Mouse (Mus musculus): ENCODE data around the gene Chil1. TPM values are rescaled to one million over a fixed set of nuclear protein-coding genes. Genes with fewer than 3 reads are reported as not detected.

Chil1 gene
- total and polyA plus RNA-seq, 3 experiments: 0.20 to 1.6 (median 1.1) TPM

- peak; percentile 67 for DNase-seq
These were observed 23.5 kb downstream of the Chil1 start for GRCm38 (mm10) chr1:134205296-134206018.

- no peak for DNase-seq
These were observed 24.1 kb downstream of the Chil1 start for GRCm38 (mm10) chr1:134206085-134206484.

GRCm38 (mm10) chr1:134210179-134210755, 28.3 kb downstream of the Chil1 start:
- no peak for DNase-seq

- no peak for DNase-seq
These were observed 29.1 kb downstream of the Chil1 start for GRCm38 (mm10) chr1:134211043-134211442.

GRCm38 (mm10) chr1:134211631-134212030, 29.7 kb downstream of the Chil1 start:
- no peak for DNase-seq

- peak; percentile 81 for DNase-seq
These were observed 30.4 kb downstream of the Chil1 start for GRCm38 (mm10) chr1:134212351-134212750.

GRCm38 (mm10) chr1:134213405-134213804, 31.4 kb downstream of the Chil1 start:
- no peak for DNase-seq

GRCm38 (mm10) chr1:134215059-134215458, 33.1 kb downstream of the Chil1 start:
- DNase-seq: no peak

GRCm38 (mm10) chr1:134215751-134216628, 34.0 kb downstream of the Chil1 start:
- peak; percentile 70 for DNase-seq

GRCm38 (mm10) chr1:134216629-134216971, 34.6 kb downstream of the Chil1 start:
- no peak for DNase-seq

- DNase-seq: peak; percentile 80
These were observed 35.1 kb downstream of the Chil1 start for GRCm38 (mm10) chr1:134217028-134217481.

- DNase-seq: no peak
These were observed 36.0 kb downstream of the Chil1 start for GRCm38 (mm10) chr1:134217942-134218341.

- DNase-seq: no peak
These were observed 37.6 kb downstream of the Chil1 start for GRCm38 (mm10) chr1:134219608-134220007.

GRCm38 (mm10) chr1:134221172-134221571, 39.2 kb downstream of the Chil1 start:
- DNase-seq: no peak

GRCm38 (mm10) chr1:134222122-134223055, 40.4 kb downstream of the Chil1 start:
- peak; percentile 91 for DNase-seq

GRCm38 (mm10) chr1:134224649-134225227, 42.8 kb downstream of the Chil1 start:
- DNase-seq: peak; percentile 63

GRCm38 (mm10) chr1:134225375-134225774, 43.4 kb downstream of the Chil1 start:
- DNase-seq: no peak

GRCm38 (mm10) chr1:134226739-134227138, 44.8 kb downstream of the Chil1 start:
- no peak for DNase-seq

GRCm38 (mm10) chr1:134229806-134230575, 48.0 kb downstream of the Chil1 start:
- DNase-seq: no peak

GRCm38 (mm10) chr1:134230638-134231228, 48.8 kb downstream of the Chil1 start:
- DNase-seq: no peak
